In genomic region chr3:131237785-131238633, GRCm38 (mm10) we compare ENCODE assay signal across 8 mouse cellular contexts. TPM values are rescaled to one million over a fixed set of nuclear protein-coding genes. Genes with fewer than 3 reads are reported as not detected.
DNase-seq lines count a peak whose midpoint lies in the region; ATAC-seq and TF ChIP-seq lines count a peak whose summit lies in the region.

No protein-coding gene starts in this region.

- H3K79me2 ChIP-seq in liver, adult 2 months (ENCODE audit: control insufficient read depth, insufficient read depth, low read length), result no peaks in the 10 kb centered on the region

- H3K4me1 ChIP-seq in embryonic facial prominence, embryonic 15.5 days, result peaks cover 7% of the 10 kb centered on the region
- H3K4me1 ChIP-seq in heart, embryonic 11.5 days (ENCODE audit: control insufficient read depth, insufficient read depth, low read length), result no peaks in the 10 kb centered on the region
- H3K4me1 ChIP-seq in kidney, embryonic 16.5 days (ENCODE audit: insufficient read depth, low read length), result no peaks in the 10 kb centered on the region
- H3K4me1 ChIP-seq in liver, adult 2 months (ENCODE audit: control insufficient read depth, insufficient read depth, low read length), result no peaks in the 10 kb centered on the region

- no peaks in the 10 kb centered on the region for H3K9me3 ChIP-seq in embryonic facial prominence, embryonic 15.5 days (replicated peaks)
- no peaks in the 10 kb centered on the region for H3K9me3 ChIP-seq in heart, embryonic 11.5 days (replicated peaks; ENCODE audit: control insufficient read depth, low read length)
- H3K9me3 ChIP-seq in kidney, embryonic 16.5 days (ENCODE audit: low read length), result no peaks in the 10 kb centered on the region

- DNase-seq in B cell, adult 2 months, result peak; percentile 82 to 83
- DNase-seq in adrenal gland, postnatal 4 days (ENCODE audit: low spot score in 2 of 2), result peak; percentile 46 to 55
- peak; percentile 47 for DNase-seq in liver, adult 2 months (ENCODE audit: extremely low read depth, low read depth, low spot score)
- peak; percentile 54 to 69 for DNase-seq in natural killer cell, adult 2 months (ENCODE audit: low spot score in 2 of 2)
- DNase-seq in splenic B cell, adult 2 months (ENCODE audit: low read depth, low spot score), result peak; percentile 87

- no peaks in the 10 kb centered on the region for H3K27me3 ChIP-seq in embryonic facial prominence, embryonic 15.5 days
- H3K27me3 ChIP-seq in heart, embryonic 11.5 days (ENCODE audit: control insufficient read depth, insufficient read depth, low read length), result no peaks in the 10 kb centered on the region
- no peaks in the 10 kb centered on the region for H3K27me3 ChIP-seq in kidney, embryonic 16.5 days (ENCODE audit: insufficient read depth, low read length)
- H3K27me3 ChIP-seq in liver, adult 2 months (ENCODE audit: control insufficient read depth, insufficient read depth, low read length), result no peaks in the 10 kb centered on the region
- no peaks in the 10 kb centered on the region for H3K27me3 ChIP-seq in splenic B cell, adult 2 months (ENCODE audit: control insufficient read depth, insufficient read depth, low read length, poor library complexity, severe bottlenecking)

- H3K9ac ChIP-seq in embryonic facial prominence, embryonic 15.5 days, result no peak overlapping the region
- no peak overlapping the region for H3K9ac ChIP-seq in heart, embryonic 11.5 days (ENCODE audit: low read depth, low read length)
- no peak overlapping the region for H3K9ac ChIP-seq in kidney, embryonic 16.5 days (replicated peaks; ENCODE audit: low read length)
- H3K9ac ChIP-seq in liver, adult 2 months (ENCODE audit: low read depth, low read length), result no peak overlapping the region

- peak; percentile 67; the same call in 1 of the 2 replicates for ATAC-seq in embryonic facial prominence, embryonic 15.5 days (ENCODE audit: insufficient number of reproducible peaks, low FRiP score, low TSS enrichment, low read depth)
- ATAC-seq in heart, embryonic 11.5 days (replicated peaks; ENCODE audit: insufficient number of reproducible peaks, low FRiP score, low TSS enrichment), result peak; percentile 11; the same call in 1 of the 2 replicates
- ATAC-seq in kidney, embryonic 16.5 days (ENCODE audit: low FRiP score, low TSS enrichment), result peak; percentile 80

- WGBS in embryonic facial prominence, embryonic 15.5 days, result 62% methylated on average over 19 of the region's 19 CpGs
- WGBS in heart, embryonic 11.5 days (ENCODE audit: insufficient replicate concordance), result 54% methylated on average over 19 of the region's 19 CpGs
- WGBS in kidney, embryonic 16.5 days, result 56% methylated on average over 19 of the region's 19 CpGs
- 76% methylated on average over 19 of the region's 19 CpGs for WGBS in liver, adult 2 months

- TF ChIP-seq POLR2A in liver, adult 2 months (IDR thresholded peaks at IDR 0.05; ENCODE audit: extremely low read depth, insufficient read depth, low read length), result no peak

- peak; percentile 84 for TF ChIP-seq CTCF in liver, adult 2 months (IDR thresholded peaks at IDR 0.05; ENCODE audit: low read depth, low read length)

- no peak overlapping the region for H3K4me3 ChIP-seq in embryonic facial prominence, embryonic 15.5 days (replicated peaks)
- H3K4me3 ChIP-seq in heart, embryonic 11.5 days (ENCODE audit: low read depth, low read length), result no peak overlapping the region
- no peak overlapping the region for H3K4me3 ChIP-seq in kidney, embryonic 16.5 days (ENCODE audit: low read length)
- H3K4me3 ChIP-seq in liver, adult 2 months (ENCODE audit: insufficient read depth, low read depth, low read length), result no peak overlapping the region

- no peak overlapping the region for H3K27ac ChIP-seq in embryonic facial prominence, embryonic 15.5 days (replicated peaks)
- no peak overlapping the region for H3K27ac ChIP-seq in heart, embryonic 11.5 days (ENCODE audit: low read depth, low read length)
- H3K27ac ChIP-seq in kidney, embryonic 16.5 days (ENCODE audit: low read length), result no peak overlapping the region
- no peak overlapping the region for H3K27ac ChIP-seq in liver, adult 2 months (replicated peaks; ENCODE audit: insufficient read depth, low read depth, low read length)

- H3K4me2 ChIP-seq in embryonic facial prominence, embryonic 15.5 days (replicated peaks), result no peak overlapping the region
- H3K4me2 ChIP-seq in heart, embryonic 11.5 days, result no peak overlapping the region
- no peak overlapping the region for H3K4me2 ChIP-seq in kidney, embryonic 16.5 days (replicated peaks; ENCODE audit: low read depth, low read length)

- peaks cover 30% of the 10 kb centered on the region for H3K36me3 ChIP-seq in embryonic facial prominence, embryonic 15.5 days
- peaks cover 7% of the 10 kb centered on the region; the same call in 1 of the 2 replicates for H3K36me3 ChIP-seq in heart, embryonic 11.5 days (ENCODE audit: control insufficient read depth, insufficient read depth, low read length)
- peaks cover 16% of the 10 kb centered on the region for H3K36me3 ChIP-seq in kidney, embryonic 16.5 days (ENCODE audit: insufficient read depth, low read length)
- H3K36me3 ChIP-seq in liver, adult 2 months (ENCODE audit: control insufficient read depth, insufficient read depth, low read length), result peaks cover 41% of the 10 kb centered on the region
- H3K36me3 ChIP-seq in splenic B cell, adult 2 months (ENCODE audit: control insufficient read depth, insufficient read depth, low read length, poor library complexity, severe bottlenecking), result no peaks in the 10 kb centered on the region; the same call in 1 of the 2 replicates

RNA-seq across cellular contexts. Expression of gene Hadh, which starts 33.9 kb away (rescaled TPM):
- 100 to 1,000 TPM; 379 to 452 TPM for total RNA-seq in adrenal gland, postnatal 4 days (2021)
- 101 and 108 TPM in 2 replicates for polyA plus RNA-seq in embryonic facial prominence, embryonic 15.5 days (2015; fragmentation: Nextera tagmentation; extraction: Ambion mirVana)
- 142 and 174 TPM in 2 replicates for polyA plus RNA-seq in heart, embryonic 11.5 days (2014; fragmentation: Nextera tagmentation; extraction: Ambion mirVana)
- polyA plus RNA-seq in kidney, embryonic 16.5 days (2015; fragmentation: Nextera tagmentation; extraction: Ambion mirVana), result 132 and 150 TPM in 2 replicates
- 282 and 302 TPM in 2 replicates for total RNA-seq in liver, adult 2 months (2014; rRNA removed)
- 366 and 410 TPM in 2 replicates for polyA plus RNA-seq in liver, adult 2 months (2012; rRNA removed)

Comparison
In these comparisons a context has a peak if more than half of its experiments do, and no peak if none do; other contexts are left out.
1. ATAC-seq: peak in every context shown above with its lines; median percentile 80 in kidney, embryonic 16.5 days; 67 in embryonic facial prominence, embryonic 15.5 days; 11 in heart, embryonic 11.5 days.